ENCODE assay signal across 4 mouse cellular contexts in the genomic region with DNA sequence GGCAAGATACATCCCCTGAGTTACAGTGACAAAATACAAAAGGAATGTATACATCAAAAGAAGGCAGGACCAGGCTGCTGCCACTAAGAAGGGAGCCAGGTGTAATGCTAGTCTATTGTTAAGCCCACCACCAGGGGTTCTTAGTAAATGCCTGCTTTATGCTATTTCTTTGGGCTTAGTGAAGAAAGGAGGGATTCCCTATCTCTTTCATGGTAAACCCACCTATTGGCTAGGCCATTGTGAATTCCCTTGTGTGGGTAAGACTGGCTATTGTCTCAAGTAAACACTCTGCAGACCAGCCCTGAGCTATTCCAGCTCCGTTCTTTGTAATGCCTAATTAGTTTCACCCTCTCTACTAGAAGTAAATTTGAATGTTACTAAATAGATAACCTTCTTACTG.
DNase-seq lines count a peak whose midpoint lies in the region.

No protein-coding gene starts in this region.

- peak; percentile 95 for DNase-seq in ES-CJ7 (ENCODE audit: low read depth, low spot score)
- peak; percentile 96 for DNase-seq in R1 (ENCODE audit: low read depth, low spot score)
- peak; percentile 14 for DNase-seq in WW6 (ENCODE audit: low read depth, low spot score)
- DNase-seq in ZHBTc4 (ENCODE audit: low read depth, low spot score) = peak; percentile 45

Comparison
In these comparisons a context has a peak if more than half of its experiments do, and no peak if none do; other contexts are left out.
1. Peak in every context shown above with its lines: DNase-seq.
2. DNase-seq: peak in every context shown above with its lines; median percentile 96 in R1; 95 in ES-CJ7; 45 in ZHBTc4; 14 in WW6.